In genomic region chr10:39451918-39452624, GRCm38 (mm10) we compare ENCODE assay signal across 16 mouse cellular contexts.
DNase-seq lines count a peak whose midpoint lies in the region; ATAC-seq and TF ChIP-seq lines count a peak whose summit lies in the region.
"Had no signal": no experiment of that assay in that cellular context is flagged by ENCODE, and none has a peak within 500 bp of the region (broad histone marks: within the 10 kb centered on the region; RNA-seq: fewer than 3 reads in every experiment).

No protein-coding gene starts in this region.

- no peak overlapping the region for H3K27ac ChIP-seq in intestine, postnatal 0 days (ENCODE audit: low read depth, low read length)
- no peak overlapping the region for H3K27ac ChIP-seq in intestine, embryonic 16.5 days (ENCODE audit: low read length)
- no peak overlapping the region; the same call in 1 of the 2 replicates for H3K27ac ChIP-seq in neural tube, embryonic 11.5 days (ENCODE audit: low read depth, low read length)
- H3K27ac ChIP-seq in hindbrain, embryonic 16.5 days (ENCODE audit: low read depth, low read length): no peak overlapping the region; the same call in 1 of the 2 replicates
- H3K27ac ChIP-seq: midbrain, embryonic 12.5 days had no signal

- H3K4me3 ChIP-seq in intestine, postnatal 0 days (ENCODE audit: low read depth, low read length): no peak overlapping the region
- no peak overlapping the region for H3K4me3 ChIP-seq in intestine, embryonic 16.5 days (ENCODE audit: low read length)
- H3K4me3 ChIP-seq in neural tube, embryonic 11.5 days (ENCODE audit: low read depth, low read length): no peak overlapping the region
- no peak overlapping the region for H3K4me3 ChIP-seq in hindbrain, embryonic 16.5 days (ENCODE audit: low read length)
- H3K4me3 ChIP-seq: embryonic facial prominence, embryonic 15.5 days; midbrain, embryonic 12.5 days had no signal

- H3K9ac ChIP-seq in intestine, postnatal 0 days (ENCODE audit: low read depth, low read length): no peak overlapping the region
- H3K9ac ChIP-seq in intestine, embryonic 16.5 days (ENCODE audit: low read depth, low read length): no peak overlapping the region
- no peak overlapping the region for H3K9ac ChIP-seq in neural tube, embryonic 11.5 days (ENCODE audit: low read length)
- H3K9ac ChIP-seq in hindbrain, embryonic 16.5 days (ENCODE audit: low read depth, low read length): no peak overlapping the region
- H3K9ac ChIP-seq: embryonic facial prominence, embryonic 15.5 days; midbrain, embryonic 12.5 days had no signal

- no peak for TF ChIP-seq CTCF in intestine, postnatal 0 days (IDR thresholded peaks at IDR 0.05; ENCODE audit: low read depth)

- H3K36me3 ChIP-seq in intestine, postnatal 0 days (ENCODE audit: control insufficient read depth, insufficient read depth): peaks cover 6% of the 10 kb centered on the region; the same call in 1 of the 2 replicates
- no peaks in the 10 kb centered on the region for H3K36me3 ChIP-seq in intestine, embryonic 16.5 days (ENCODE audit: control insufficient read depth, insufficient read depth, low read length)
- H3K36me3 ChIP-seq in neural tube, embryonic 11.5 days (ENCODE audit: control insufficient read depth, insufficient read depth, low read length): no peaks in the 10 kb centered on the region; the same call in 1 of the 2 replicates
- no peaks in the 10 kb centered on the region for H3K36me3 ChIP-seq in hindbrain, embryonic 16.5 days (ENCODE audit: control insufficient read depth, insufficient read depth, low read length)
- H3K36me3 ChIP-seq: embryonic facial prominence, embryonic 15.5 days; midbrain, embryonic 12.5 days had no signal

- 0 out of 2 replicates have a peak, but pooled peaks cover 7% of the 10 kb centered on the region for H3K4me1 ChIP-seq in intestine, postnatal 0 days (replicated peaks; ENCODE audit: control insufficient read depth, insufficient read depth, low read length)
- peaks cover 22% of the 10 kb centered on the region for H3K4me1 ChIP-seq in intestine, embryonic 16.5 days (ENCODE audit: control insufficient read depth, insufficient read depth, low read length)
- H3K4me1 ChIP-seq in neural tube, embryonic 11.5 days (ENCODE audit: control insufficient read depth, insufficient read depth, low read length): peaks cover 13% of the 10 kb centered on the region; the same call in 1 of the 2 replicates
- H3K4me1 ChIP-seq in hindbrain, embryonic 16.5 days (ENCODE audit: control insufficient read depth, insufficient read depth, low read depth, low read length): peaks cover 40% of the 10 kb centered on the region

- 86% methylated on average over 8 of the region's 8 CpGs for WGBS in intestine, postnatal 0 days
- 76% methylated on average over 8 of the region's 8 CpGs for WGBS in intestine, embryonic 16.5 days
- 69% methylated on average over 8 of the region's 8 CpGs for WGBS in neural tube, embryonic 11.5 days
- 41% methylated on average over 8 of the region's 8 CpGs for WGBS in hindbrain, embryonic 16.5 days

- H3K9me3 ChIP-seq in intestine, postnatal 0 days (ENCODE audit: control insufficient read depth): no peaks in the 10 kb centered on the region
- no peaks in the 10 kb centered on the region for H3K9me3 ChIP-seq in intestine, embryonic 16.5 days (ENCODE audit: control insufficient read depth, low read length)
- H3K9me3 ChIP-seq in neural tube, embryonic 11.5 days (ENCODE audit: control insufficient read depth, low read length): no peaks in the 10 kb centered on the region
- no peaks in the 10 kb centered on the region for H3K9me3 ChIP-seq in hindbrain, embryonic 16.5 days (ENCODE audit: control insufficient read depth, low read length)
- H3K9me3 ChIP-seq: embryonic facial prominence, embryonic 15.5 days; midbrain, embryonic 12.5 days had no signal

- no peaks in the 10 kb centered on the region for H3K27me3 ChIP-seq in intestine, postnatal 0 days (replicated peaks; ENCODE audit: control insufficient read depth, insufficient read depth, low read length)
- H3K27me3 ChIP-seq in intestine, embryonic 16.5 days (replicated peaks; ENCODE audit: control insufficient read depth, insufficient read depth, low read length): no peaks in the 10 kb centered on the region
- no peaks in the 10 kb centered on the region for H3K27me3 ChIP-seq in neural tube, embryonic 11.5 days (ENCODE audit: control insufficient read depth, insufficient read depth, low read length)
- no peaks in the 10 kb centered on the region for H3K27me3 ChIP-seq in hindbrain, embryonic 16.5 days (replicated peaks; ENCODE audit: control insufficient read depth, insufficient read depth, low read length)
- H3K27me3 ChIP-seq: embryonic facial prominence, embryonic 15.5 days; midbrain, embryonic 12.5 days had no signal

- 0 out of 2 replicates have a peak overlapping the region, but pooled peaks have one; percentile 13 for H3K4me2 ChIP-seq in intestine, postnatal 0 days (replicated peaks; ENCODE audit: low read depth)
- H3K4me2 ChIP-seq in intestine, embryonic 16.5 days (ENCODE audit: low read depth, low read length): no peak overlapping the region
- no peak overlapping the region for H3K4me2 ChIP-seq in neural tube, embryonic 11.5 days (ENCODE audit: low read depth)
- no peak overlapping the region for H3K4me2 ChIP-seq in hindbrain, embryonic 16.5 days (ENCODE audit: low read length)
- H3K4me2 ChIP-seq: embryonic facial prominence, embryonic 15.5 days; midbrain, embryonic 12.5 days had no signal

- ATAC-seq in intestine, postnatal 0 days: no peak
- no peak for ATAC-seq in intestine, embryonic 16.5 days
- ATAC-seq in neural tube, embryonic 11.5 days (ENCODE audit: insufficient read depth, low FRiP score, low TSS enrichment): peak; percentile 58; the same call in 1 of the 2 replicates
- peak; percentile 35; the same call in 1 of the 2 replicates for ATAC-seq in hindbrain, embryonic 16.5 days
- ATAC-seq: CD4-positive, CD25-positive, alpha-beta regulatory T cell, adult 4 months had no signal

- no peak for DNase-seq in neural tube, embryonic 11.5 days (ENCODE audit: low spot score)
- no peak for DNase-seq in neural tube, embryonic 10.5 days (ENCODE audit: extremely low spot score, low spot score)
- DNase-seq in ovary, postnatal 10 days (ENCODE audit: low spot score): no peak
- DNase-seq in MN1 (ENCODE audit: low spot score): no peak
- DNase-seq: adrenal gland, postnatal 36 days; cerebellum, adult 11 months; gastrocnemius, postnatal 10 days; kidney, postnatal 36 days; lung, adult 18-20 months; right cerebral cortex, postnatal 25 days had no signal

Comparison
In these comparisons a context has a peak if more than half of its experiments do, and no peak if none do; other contexts are left out.
1. ATAC-seq: peak in neural tube, embryonic 11.5 days (single experiment) and hindbrain, embryonic 16.5 days (single experiment); none in intestine, postnatal 0 days (single experiment) and intestine, embryonic 16.5 days (single experiment).